Mouse (Mus musculus) heart, adult 9 months (tissue): Measurements from ENCODE around the gene Utrn.
A peak's percentile ranks its signal among the peaks of the same experiment; 100 is the strongest.
"Not testable (repeated sequence)": the region's sequence is repeated elsewhere in the genome, so short reads cannot be mapped to it uniquely, and the experiment has no call there.

Experiments
- DNase-seq, 2 experiments: peaks; one replicate each; pipeline ENCODE4 v3.0.0; 2022; ENCODE audit warnings: low spot score in 2 of 2

Utrn gene

DNA sequence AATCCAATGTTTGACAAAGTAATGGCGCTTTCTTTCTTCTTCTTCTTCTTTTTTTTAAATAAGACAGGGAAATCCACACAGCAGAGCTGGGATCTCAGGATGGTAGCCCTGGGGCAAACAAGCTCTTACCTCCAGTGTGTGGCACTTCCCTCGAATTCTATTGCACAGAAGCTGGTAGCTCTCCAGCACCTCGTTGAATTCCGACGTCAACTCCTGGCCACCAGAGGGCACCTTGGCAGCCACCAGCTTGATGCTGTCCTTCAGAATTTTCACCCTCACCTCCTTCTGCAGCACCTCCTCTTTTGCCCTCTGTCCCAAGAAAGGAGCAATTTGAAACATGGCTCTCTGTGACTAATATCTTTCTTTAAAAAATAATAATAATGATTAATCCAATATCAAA, 178.6 kb downstream of the Utrn start:
- peak; percentile 16 to 53 for DNase-seq

DNA sequence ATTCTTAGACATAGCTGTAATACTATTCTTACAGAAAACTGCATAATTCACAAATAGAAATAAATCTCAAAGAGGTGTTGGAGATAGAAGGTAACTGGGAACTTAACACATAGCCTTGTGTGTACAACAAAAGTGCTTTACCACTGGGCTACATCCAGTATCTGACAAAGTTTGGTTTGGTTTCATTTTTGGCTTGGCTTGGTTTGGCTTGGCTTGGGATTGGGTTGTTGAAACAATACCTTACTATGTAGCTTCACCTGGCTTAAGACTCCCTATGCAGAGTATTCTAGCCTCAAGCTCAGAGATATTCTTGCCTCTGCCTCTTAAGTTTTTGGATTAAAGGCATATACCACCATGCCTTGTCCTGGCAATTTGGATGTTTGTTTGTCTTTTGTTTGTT, 183.5 kb downstream of the Utrn start:
- no peak for DNase-seq

DNA sequence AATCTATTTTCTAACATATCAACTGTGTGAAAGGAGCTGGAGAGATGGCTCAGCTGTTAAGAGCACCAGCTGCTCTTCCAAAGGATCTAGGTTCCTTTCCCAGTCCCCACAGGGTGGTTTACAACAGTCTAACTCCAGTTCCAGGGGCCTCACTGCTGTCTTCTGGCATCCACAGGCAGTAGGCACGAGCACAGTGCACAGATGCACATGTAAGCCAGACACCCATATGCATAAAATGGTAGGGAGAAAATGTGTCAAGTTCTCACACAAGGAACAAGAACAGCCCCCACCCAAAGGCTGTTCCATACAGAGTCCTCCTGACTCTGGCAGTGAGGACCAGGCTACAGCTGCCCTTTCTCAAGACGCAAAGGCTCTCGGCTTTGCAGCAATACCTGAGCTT, 185.1 kb downstream of the Utrn start:
- no peak for DNase-seq

DNA sequence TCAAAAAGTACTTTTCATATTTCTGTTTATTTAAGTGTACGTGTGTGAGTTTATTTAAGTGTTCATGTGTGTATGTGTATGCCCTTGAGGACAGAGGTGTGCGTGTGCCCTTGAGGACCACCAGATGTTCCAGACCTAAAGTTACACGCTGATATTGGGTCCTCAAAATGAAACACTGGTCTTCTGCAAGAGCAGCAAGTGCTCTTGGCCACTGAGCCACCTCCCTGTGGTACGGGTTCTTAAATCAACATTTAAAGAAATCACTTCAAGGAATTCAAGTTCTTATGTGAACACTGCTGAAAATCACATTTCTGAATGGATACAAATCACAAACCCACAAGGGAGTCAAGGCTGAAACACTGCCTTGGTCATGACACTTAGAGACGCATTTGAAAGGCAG, 195.9 kb downstream of the Utrn start:
- DNase-seq: no peak

DNA sequence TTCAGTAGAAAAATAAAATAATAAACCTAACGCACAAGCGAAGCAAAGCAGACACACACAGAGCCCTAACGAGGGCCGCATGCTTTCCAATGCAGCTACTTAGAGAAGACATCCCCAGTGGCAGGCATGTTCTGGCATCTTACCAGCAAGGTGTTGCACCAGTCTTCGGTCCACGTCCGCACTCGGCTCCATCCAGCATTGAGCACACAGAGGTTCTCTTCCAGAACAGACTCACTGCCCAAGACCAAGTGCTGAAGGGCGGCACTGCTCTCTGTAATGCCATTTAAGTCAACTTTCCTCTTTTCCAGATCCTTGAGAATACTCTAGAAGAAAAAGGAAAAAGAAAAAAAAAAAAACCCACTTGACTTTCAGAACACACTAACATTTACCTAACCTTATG, 197.6 kb downstream of the Utrn start:
- no peak for DNase-seq

DNA sequence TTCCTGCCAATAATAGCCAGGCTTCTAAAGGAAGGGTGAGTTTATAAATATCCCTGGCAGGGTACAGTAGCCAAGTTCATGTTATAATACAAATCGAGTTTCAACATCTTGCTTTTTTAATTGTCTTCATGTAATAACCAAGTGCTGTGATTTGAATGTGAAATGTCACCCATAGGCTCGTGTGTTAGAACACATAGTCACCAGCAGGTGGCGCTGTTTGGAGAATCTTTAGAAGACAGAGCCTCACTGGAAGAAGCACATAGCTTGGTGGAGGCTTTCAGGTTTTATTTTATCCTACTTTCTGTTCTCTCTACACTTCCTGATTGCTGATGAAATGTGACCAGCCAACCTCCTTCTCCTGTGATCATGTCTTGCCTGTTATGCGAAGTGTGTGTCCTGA, 207.1 kb downstream of the Utrn start:
- DNase-seq: no peak

DNA sequence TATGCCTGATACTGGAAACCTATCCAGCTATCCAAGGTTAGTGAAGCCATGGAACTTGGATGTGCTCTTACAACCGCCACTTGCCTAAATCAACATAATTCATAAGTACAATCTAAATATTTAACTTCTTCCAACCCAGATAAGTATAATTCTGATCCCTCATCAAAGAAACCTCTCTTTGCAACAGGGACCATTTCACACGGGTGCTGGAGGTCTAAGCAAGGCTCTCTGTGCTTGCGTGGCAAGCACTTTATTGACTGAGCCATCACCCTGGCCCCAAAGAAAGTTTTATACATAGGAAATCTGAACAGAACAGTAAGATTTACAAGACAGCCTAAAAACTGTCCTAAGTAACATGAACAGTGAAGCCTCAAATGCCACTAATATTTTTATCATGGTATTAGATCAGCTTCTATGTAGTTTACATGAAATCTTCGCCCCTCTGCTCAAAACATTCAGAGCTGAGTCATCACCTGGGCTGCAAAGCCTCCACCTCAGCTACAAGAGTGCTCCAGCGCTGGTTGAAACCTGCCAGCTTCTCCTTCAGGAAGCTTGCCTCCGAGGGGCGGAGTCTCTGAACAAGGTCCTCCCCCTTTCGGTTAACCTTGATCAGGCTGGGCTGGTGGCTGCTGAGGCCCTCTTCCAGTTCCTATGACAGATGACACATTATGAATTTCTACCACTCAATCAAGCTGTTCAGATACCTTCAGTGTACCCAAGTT, 211.0 kb downstream of the Utrn start:
- no peak for DNase-seq

DNA sequence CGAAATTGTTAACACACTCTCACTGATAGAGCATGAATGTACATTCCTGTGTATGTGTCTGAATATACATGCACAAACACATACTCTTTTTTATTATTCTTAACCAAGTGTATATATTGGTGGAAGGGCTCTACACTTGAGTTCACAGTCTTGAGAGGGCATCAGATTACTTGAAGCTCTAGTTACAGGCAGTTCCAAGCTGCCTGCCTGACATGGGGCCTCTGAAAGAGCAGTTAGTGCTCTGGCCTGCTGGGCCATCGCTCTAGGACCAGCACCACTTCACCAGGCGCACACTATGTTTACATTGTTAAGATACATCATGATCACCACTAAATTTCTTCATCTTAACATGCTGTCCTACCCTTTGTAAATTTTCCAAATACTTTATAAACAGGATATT, 216.2 kb downstream of the Utrn start:
- no peak for DNase-seq

DNA sequence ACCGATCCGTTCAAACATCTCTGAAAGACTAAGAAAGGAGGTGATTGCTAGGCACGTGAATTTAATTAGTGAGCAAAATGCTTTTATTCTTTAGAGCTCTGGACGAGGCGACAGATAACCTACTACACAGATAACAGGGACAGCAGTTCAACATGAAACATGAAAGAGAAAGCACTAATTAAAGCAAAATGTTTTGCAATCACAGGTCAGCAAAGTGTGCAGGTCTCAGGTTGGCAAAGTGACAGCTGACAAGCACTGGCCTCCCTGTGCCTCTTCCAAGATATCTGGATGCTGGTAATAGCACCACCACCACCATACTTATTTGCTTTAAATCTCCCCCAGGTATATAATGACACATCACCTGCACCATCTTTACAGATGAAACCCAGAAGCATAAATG, 223.0 kb downstream of the Utrn start:
- DNase-seq: no peak

DNA sequence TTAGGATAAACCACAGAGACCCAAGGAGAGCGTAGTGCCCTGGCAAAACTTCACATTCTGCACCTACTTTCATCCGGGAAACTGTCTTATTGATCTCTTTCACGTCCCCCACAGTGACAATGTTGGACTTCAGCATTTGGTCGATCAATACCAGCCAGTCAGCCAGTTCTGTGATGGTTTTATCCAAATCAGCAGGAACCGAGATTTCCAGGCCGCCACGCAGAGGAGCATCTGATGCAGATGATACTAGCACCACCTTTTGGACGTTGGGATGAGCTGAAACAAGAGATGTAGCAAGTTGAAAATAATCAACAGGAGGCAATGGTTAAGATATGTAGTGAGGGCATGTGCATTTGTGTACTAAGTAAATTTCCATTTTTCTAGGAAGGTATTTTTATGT, 225.8 kb downstream of the Utrn start:
- no peak for DNase-seq

DNA sequence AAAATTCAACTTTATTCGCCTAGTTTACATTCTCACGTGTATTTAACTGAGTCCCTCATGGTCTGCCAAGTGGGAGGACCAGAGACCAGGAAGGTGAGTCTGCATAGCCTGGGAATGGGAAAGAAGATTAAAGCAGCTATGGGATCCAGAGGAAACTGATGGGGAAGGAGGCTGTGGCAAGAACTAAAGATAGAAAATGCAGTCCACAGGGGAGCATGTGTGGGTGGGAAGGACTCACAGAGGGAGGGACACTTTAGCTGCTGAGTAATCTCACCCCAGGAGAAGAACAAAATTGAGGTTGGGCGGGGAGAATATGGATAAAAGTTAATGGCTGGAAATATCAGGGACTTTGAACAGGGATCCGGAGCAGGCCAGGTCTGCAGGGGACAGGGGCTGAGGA, 229.5 kb downstream of the Utrn start:
- DNase-seq: no peak

DNA sequence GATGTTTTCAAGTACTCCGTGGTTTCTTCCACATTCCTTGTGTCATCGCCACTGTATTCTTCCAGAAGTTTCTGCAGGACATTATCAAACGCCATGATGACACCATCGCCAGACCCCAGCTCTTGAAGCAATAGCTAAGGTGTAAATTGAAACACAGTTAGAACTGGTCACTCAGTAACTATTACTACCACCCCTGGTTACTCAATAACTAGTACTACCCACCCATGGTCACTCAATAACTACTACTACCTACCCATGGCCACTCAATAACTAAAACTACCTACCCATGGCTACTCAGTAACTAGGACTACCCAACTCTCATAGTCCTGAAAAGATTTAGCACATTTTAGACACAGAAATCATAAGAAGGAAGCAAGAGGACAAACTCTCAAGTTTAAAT, 235.2 kb downstream of the Utrn start:
- no peak for DNase-seq

DNA sequence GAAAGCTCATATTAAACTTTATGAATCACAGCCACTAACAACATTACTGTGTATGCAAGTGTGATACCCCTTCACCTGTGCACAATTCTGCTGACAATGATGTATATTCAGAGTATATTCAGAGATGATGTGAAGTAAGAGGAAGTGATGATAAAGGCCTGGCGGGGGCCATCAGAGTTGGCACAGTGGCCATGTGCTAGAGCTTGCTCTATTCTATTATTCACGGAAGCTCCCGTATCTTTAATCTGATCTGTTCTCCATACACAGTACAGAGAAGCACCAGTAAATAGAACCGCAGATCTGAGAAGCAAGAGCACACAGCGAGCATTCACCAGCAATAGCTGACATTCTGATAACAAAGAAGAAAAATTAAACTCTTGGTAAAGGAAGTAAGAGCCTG, 238.2 kb downstream of the Utrn start:
- no peak for DNase-seq

DNA sequence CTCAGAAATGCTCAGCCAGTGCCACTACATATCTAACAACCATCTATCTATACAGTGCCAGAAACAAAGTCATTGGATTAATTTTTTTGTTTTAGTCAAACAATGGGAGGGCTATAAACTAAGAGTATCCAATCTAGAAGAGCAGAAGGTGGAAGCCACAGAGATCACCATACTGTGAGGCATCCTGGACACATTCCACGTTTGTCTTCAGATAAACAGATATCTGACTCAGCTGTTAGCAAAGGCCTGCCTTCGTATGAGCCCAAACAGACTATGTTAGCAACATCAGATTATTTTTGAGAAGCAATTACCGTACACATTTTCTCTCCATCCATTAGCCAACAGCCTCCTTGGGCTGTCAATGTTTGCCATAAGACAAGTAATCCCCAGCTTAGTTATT, 250.8 kb downstream of the Utrn start:
- DNase-seq: no peak

DNA sequence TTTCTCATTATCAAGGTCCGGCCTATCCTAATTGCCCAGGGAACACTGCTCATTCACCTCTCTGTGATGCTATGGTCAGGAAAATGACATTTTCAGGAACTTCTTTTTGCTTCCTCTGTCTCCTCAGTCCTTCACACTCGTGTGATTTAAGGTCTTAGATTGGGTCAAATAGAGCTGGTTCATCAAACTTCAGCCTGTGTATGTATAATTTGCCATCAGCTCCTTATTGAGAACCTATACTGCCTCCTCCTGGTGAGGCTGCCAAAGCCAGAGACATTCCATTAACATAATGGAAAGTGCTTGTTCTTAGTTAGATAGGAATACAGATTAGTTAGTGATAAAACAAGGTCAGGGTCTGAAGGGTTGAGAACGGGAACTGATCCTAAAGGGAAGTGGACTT, 253.4 kb downstream of the Utrn start:
- DNase-seq: no peak

DNA sequence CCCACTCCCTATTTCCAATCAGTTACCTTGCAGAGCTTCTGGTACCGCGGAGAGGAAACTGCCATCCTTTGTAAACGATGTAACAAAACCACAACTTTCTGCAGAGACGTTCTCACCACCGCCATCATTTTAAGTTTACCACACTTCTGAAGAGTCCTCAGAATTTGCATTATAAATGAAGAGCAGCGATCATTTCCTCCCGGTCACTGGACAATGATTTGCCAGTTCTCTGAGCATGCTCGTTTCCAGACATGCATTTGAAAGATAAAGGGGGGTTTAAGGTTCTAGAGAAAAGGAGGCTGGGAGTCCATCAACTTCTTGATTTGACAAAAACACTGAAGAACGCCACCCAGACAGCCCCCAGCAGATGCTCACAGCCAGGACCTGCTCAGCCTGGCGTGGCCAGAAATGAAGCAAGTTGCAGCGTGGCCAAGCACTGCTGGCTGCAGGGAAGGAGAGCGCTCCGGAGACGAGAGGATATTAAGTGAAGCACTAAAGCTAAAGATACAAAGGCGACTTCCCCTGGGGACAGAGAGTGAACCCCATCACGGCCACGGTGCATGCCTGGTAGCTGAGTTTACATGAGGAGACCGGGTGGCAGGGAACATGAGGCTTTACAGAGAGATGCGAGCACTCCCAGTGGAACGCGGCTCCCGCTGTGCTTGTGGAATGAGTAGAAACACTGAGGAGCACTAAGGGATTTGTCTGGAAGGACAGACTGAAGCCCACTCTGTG, 254.5 kb downstream of the Utrn start:
- DNase-seq: no peak

DNA sequence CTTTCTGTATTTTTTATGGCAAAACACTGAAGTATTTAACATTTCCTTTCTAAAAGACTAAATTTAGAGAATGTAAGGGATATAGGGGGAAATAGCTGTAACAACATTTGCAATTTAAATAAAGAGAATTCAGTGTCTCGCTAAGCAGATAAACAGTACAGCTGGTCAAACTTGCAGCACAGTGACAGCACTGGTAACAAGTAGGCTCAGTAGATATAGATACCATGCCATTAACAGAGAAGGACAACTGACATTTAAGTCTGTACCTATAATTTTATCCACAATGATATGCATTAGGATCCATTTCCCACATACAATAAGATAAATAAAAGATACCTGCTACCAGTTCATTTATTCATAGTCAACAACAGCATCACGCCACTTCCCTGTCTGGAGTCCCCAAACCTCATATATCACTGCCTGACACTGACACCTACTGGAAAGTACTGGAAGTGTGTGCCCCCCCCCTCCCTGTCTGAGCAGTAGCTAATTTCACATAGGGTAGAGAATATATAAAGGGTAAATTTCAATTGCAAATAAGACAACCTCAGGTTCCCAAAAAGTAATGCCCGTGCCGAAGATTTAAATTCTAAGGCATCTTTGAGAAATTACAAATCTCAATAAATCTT, 256.8 kb downstream of the Utrn start:
- DNase-seq: peak; percentile 11 to 30

DNA sequence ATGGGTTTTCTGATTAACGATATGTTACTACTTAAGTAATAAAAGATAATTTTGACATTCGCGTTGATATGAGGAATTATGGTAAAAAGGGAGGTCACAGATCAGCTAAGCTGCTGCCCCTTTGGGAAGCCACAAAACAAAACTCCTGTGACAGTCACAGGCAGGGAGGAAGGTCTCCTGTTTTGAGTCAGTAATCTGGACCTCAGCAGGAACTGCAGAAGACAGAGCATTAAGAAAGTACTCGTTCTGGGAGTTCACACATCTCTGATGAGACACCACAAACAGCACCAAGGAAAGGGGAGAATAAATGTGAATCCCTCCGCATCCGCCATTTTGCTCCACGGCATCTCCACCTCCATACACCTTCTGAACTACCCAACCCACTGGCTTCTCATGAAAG, 259.3 kb downstream of the Utrn start:
- DNase-seq: no peak

DNA sequence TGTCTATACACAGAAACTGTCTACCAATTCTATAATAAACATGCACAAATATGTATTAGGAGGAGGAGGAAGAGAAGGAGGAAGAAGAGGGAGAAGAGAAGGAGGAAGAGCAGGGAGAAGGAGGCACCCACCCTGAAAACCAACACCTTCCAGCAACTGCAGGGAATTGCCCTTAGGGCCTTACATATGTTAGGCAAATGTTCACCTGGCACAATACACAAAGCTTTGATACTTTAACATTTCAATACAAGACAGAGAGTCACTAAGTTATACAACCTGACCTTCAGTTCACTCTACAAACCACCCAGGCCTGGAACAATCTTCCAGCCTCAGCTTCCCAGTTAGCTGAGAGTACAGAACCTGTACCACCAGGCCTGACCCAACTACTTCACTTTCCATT, 260.5 kb downstream of the Utrn start:
- DNase-seq: no peak

DNA sequence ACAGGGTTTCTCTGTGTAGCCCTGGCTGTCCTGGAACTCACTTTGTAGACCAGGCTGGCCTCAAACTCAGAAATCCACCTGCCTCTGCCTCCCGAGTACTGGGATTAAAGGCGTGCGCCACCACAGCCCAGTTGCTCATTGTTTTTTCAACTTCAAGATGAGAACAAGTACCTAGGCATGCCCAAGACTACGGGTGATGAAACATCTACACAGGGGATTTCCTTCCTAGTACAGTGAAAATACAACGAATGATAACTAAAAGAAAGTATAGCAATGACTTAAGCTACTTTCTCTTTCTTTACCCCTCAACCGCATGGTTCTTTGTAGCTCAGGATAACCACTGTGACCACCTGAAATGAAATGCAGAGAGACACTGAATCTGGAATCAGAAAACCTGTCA, 262.0 kb downstream of the Utrn start:
- not testable (repeated sequence) for DNase-seq

DNA sequence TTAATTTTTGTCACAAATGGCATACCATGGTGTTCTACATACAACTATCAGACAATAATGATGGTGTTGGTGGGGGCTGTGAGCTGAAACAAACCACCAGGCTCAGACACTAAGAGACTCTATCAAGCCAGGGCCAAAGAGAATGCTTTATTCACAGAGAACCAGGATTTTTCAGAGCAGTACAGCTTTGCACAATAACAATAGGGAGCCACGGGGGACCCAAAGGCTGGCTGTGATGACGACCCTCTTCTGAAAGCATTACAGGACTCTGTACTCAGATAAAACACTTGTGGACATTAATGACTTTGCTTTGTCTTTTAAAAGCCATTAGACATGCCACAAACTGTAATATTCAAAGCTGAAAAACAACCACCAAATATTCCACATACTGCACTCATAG, 273.8 kb downstream of the Utrn start:
- DNase-seq: no peak

DNA sequence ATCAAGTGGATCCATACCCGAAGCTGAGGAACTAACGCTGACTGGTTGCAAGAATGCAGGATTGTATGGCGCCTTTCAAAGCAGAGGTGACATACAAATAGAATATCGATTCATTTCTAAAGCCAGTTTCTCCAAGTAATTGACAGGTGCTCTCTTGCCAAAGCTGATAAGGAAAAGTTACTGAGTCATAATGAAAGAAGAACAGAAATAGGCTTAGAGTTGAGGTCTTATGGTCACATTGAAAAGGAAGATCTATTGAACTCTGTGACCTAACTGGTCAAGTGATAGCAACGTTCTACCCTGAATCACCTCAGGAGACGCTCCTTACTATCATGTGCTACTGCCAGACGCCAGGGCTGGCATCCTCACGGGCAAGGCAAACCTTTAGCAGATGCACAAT, 274.2 kb downstream of the Utrn start:
- DNase-seq: no peak

DNA sequence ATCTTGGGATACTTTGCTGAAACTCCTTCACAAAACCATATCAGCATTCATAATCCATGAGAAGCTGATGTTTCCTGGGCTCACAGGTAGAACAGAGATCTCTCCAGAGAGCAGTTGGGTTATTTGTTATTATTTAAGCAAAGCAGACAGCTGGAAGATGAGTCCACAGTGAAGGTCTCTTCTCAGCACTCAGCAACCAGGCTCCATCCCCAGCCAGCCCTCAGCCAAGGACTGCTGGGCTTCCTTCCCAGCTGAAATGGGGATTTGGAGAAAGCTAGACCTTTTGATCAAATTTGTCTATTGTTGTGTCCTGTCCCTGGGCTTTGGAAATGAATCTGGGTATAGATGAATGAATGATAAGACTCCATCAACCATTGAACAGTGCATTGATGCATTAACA, 276.1 kb downstream of the Utrn start:
- DNase-seq: no peak
